Mouse (Mus musculus) megakaryocyte, embryonic 14.5 days (primary cell): Measurements from ENCODE around the gene Tspan8.

ENCODE experiments used
- FLI1 ChIP-seq: IDR thresholded peaks from 2 replicates; pipeline ENCODE4 v1.6.1; 2012; ENCODE audit warnings: low read length, inconsistent platforms, mixed read lengths
- GATA1 ChIP-seq: IDR thresholded peaks from 3 replicates; pipeline ENCODE4 v1.6.1; 2012; ENCODE audit warnings: mixed read lengths, low read length, inconsistent platforms, borderline replicate concordance

DNA sequence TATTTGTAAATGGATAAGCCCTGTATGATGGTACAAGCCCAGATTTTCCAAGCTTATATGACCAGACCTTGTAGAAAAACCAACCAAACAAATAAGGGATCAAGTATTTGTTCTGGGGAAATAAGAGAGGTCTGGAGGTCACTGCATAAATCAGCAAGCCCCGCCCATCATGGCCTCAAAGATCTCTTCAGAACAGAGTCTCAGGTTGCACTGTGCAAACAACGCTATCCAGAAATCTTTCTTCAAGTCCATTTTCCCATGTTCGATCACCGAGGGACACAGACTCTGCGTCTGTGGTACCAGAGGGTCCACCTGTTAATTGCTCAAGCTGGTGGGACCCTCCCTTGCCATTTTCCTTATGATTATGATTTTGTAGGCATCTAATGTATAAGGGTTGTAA, 45.3 kb downstream of the Tspan8 start:
- TF ChIP-seq GATA1, result no peak
- TF ChIP-seq FLI1, result no peak
